Mouse (Mus musculus): ENCODE measurements around the gene Psmg3.

- peak; percentile 39; the same call in 1 of the 2 replicates for TF ChIP-seq CTCF (IDR thresholded peaks at IDR 0.05; ENCODE audit: extremely low read depth, insufficient read depth, insufficient read length, insufficient replicate concordance)
- TF ChIP-seq POLR2A (IDR thresholded peaks at IDR 0.05; ENCODE audit: low read depth, low read length): no peak
Measured at GRCm38 (mm10) chr5:139818801-139819200, 7.9 kb downstream of the Psmg3 start.

All from spleen, adult 2 months (tissue).